Mouse (Mus musculus): Measurements from ENCODE around the gene Mxi1. TPM values are rescaled to one million over a fixed set of nuclear protein-coding genes. Genes with fewer than 3 reads are reported as not detected.
A peak's percentile ranks its signal among the peaks of the same experiment; 100 is the strongest.

Mxi1 gene
- 28.6 and 31.3 TPM in 2 replicates for polyA plus RNA-seq (2015; fragmentation: Nextera tagmentation; extraction: Ambion mirVana)

DNA sequence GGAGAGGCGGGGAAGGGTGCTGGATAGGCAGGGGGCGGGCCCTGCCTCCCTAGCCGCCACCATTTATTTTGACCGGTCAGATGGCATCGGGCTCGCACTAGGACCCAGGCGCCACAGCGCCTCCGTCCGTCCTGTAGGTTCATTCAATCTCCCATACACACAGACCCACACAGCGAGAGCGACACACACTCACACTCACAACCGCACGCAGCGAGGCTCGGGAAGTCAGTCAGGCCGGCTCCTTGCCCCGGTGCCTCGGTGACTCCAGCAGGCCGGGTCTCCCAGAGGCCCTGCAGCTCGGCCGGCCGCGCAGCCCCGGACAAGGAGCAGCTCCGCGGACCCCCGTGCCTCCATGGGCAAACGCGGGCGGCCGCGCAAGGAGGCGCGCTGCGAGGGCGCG, at the start of gene Mxi1:
Mxi1 (plus strand) TSS at position 171 of the 400 bp plus-strand sequence.
- DNase-seq (ENCODE audit: low spot score) = peak; percentile 87
- no peaks in the 10 kb centered on the region for H3K27me3 ChIP-seq (ENCODE audit: control insufficient read depth, insufficient read depth, low read length)
- no peaks in the 10 kb centered on the region for H3K36me3 ChIP-seq (ENCODE audit: control insufficient read depth, insufficient read depth, low read length)
- peak within 1 kb of the TSS; percentile 83 for H3K4me3 ChIP-seq (ENCODE audit: low read depth, low read length)
- TF ChIP-seq CTCF (IDR thresholded peaks at IDR 0.05; ENCODE audit: low read depth) (peak; percentile 61), EP300 (optimal IDR thresholded peaks at IDR 0.05) (no peak)
- no peaks in the 10 kb centered on the region for H3K9me3 ChIP-seq (ENCODE audit: control insufficient read depth, low read length)
- under 1% methylated on average over 38 of the region's 38 CpGs for WGBS
- peaks cover 6% of the 10 kb centered on the region; the same call in 1 of the 2 replicates for H3K4me1 ChIP-seq (replicated peaks; ENCODE audit: control insufficient read depth, insufficient read depth)
- H3K27ac ChIP-seq (replicated peaks) = peak within 1 kb of the TSS; percentile 100
- ATAC-seq (ENCODE audit: low FRiP score, low TSS enrichment) = peak; percentile 35
- peak within 1 kb of the TSS; percentile 95 for H3K9ac ChIP-seq (ENCODE audit: low read length)
- peak within 1 kb of the TSS; percentile 99 for H3K4me2 ChIP-seq (replicated peaks; ENCODE audit: low read depth)

DNA sequence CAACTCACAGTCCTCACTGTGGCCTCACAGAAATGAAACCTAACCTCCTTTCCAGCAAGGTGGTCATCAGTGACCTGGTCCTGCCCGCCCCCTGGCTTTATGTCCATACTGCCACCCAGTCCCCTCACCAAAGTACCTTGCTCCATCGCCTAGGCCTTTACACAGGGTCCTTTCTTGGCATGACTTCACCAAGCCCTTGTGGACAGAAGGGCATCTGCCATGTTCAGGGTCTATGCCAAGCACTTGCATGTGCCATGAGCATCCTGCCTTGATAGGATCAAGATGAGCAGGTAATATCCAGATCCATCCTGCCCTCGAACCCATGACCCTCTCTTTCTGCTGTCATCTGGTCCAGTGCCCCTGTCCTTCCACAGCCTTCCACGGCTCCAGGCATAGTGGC, 49.5 kb upstream of the Mxi1 start:
- Histone ChIP-seq H3K4me2 (replicated peaks; ENCODE audit: low read depth) (no peak overlapping the region), H3K4me3 (ENCODE audit: low read depth, low read length) (no peak overlapping the region), H3K4me1 (replicated peaks; ENCODE audit: control insufficient read depth, insufficient read depth) (no peaks in the 10 kb centered on the region), H3K9me3 (ENCODE audit: control insufficient read depth, low read length) (no peaks in the 10 kb centered on the region), H3K27me3 (ENCODE audit: control insufficient read depth, insufficient read depth, low read length) (no peaks in the 10 kb centered on the region), H3K27ac (replicated peaks) (no peak overlapping the region), H3K9ac (ENCODE audit: low read length) (no peak overlapping the region), H3K36me3 (ENCODE audit: control insufficient read depth, insufficient read depth, low read length) (no peaks in the 10 kb centered on the region)
- WGBS = 94% methylated on average over 4 of the region's 4 CpGs
- TF ChIP-seq CTCF (IDR thresholded peaks at IDR 0.05; ENCODE audit: low read depth) = no peak
- DNase-seq (ENCODE audit: low spot score) = no peak
- ATAC-seq (ENCODE audit: low FRiP score, low TSS enrichment) = no peak

DNA sequence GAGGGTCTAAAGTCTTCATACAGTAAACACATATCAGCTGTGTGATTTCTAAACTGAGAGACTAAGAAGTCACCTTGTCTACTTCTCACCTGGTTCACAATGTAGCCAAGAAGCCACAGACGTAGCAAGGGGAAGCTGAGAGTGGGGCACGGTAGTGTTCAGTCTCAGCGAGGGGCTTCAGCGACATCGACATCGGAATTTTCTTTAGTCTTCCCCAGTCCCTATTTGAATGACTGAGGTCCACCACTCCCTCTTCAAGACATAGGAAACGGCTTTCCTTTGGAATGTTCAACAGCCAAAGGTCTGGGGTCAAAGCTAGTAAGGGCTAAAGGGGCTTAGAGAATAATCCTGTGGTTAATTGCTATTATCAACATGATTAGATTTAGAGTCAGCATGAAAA, 48.3 kb upstream of the Mxi1 start:
- 70% methylated on average over 7 of the region's 7 CpGs for WGBS
- ATAC-seq (ENCODE audit: low FRiP score, low TSS enrichment) = no peak
- TF ChIP-seq CTCF (IDR thresholded peaks at IDR 0.05; ENCODE audit: low read depth) (no peak), EP300 (optimal IDR thresholded peaks at IDR 0.05) (no peak)

GRCm38 (mm10) chr19:53263859-53264733, 46.2 kb upstream of the Mxi1 start:
- no peak for TF ChIP-seq CTCF (IDR thresholded peaks at IDR 0.05; ENCODE audit: low read depth)
- Histone ChIP-seq H3K27me3 (ENCODE audit: control insufficient read depth, insufficient read depth, low read length) (no peaks in the 10 kb centered on the region), H3K27ac (replicated peaks) (no peak overlapping the region), H3K36me3 (ENCODE audit: control insufficient read depth, insufficient read depth, low read length) (no peaks in the 10 kb centered on the region), H3K4me2 (replicated peaks; ENCODE audit: low read depth) (no peak overlapping the region), H3K9me3 (ENCODE audit: control insufficient read depth, low read length) (no peaks in the 10 kb centered on the region), H3K9ac (ENCODE audit: low read length) (no peak overlapping the region), H3K4me3 (ENCODE audit: low read depth, low read length) (no peak overlapping the region), H3K4me1 (replicated peaks; ENCODE audit: control insufficient read depth, insufficient read depth) (no peaks in the 10 kb centered on the region)
- WGBS = 47% methylated on average over 23 of the region's 23 CpGs
- DNase-seq (ENCODE audit: low spot score) (no peak), ATAC-seq (ENCODE audit: low FRiP score, low TSS enrichment) (no peak)

More for the DNA sequence above, 48.3 kb upstream of the Mxi1 start:
- Histone ChIP-seq H3K4me2 (replicated peaks; ENCODE audit: low read depth) (no peak overlapping the region), H3K4me1 (replicated peaks; ENCODE audit: control insufficient read depth, insufficient read depth) (no peaks in the 10 kb centered on the region), H3K9ac (ENCODE audit: low read length) (no peak overlapping the region), H3K36me3 (ENCODE audit: control insufficient read depth, insufficient read depth, low read length) (no peaks in the 10 kb centered on the region), H3K27me3 (ENCODE audit: control insufficient read depth, insufficient read depth, low read length) (no peaks in the 10 kb centered on the region), H3K4me3 (ENCODE audit: low read depth, low read length) (no peak overlapping the region), H3K9me3 (ENCODE audit: control insufficient read depth, low read length) (no peaks in the 10 kb centered on the region), H3K27ac (replicated peaks) (no peak overlapping the region)
- DNase-seq (ENCODE audit: low spot score) = no peak

GRCm38 (mm10) chr19:53264821-53265727, 45.2 kb upstream of the Mxi1 start:
- DNase-seq (ENCODE audit: low spot score) (no peak), ATAC-seq (ENCODE audit: low FRiP score, low TSS enrichment) (0 out of 2 replicates have a peak, but pooled peaks have one; percentile 27)
- H3K36me3 ChIP-seq (ENCODE audit: control insufficient read depth, insufficient read depth, low read length) = no peaks in the 10 kb centered on the region
- H3K9me3 ChIP-seq (ENCODE audit: control insufficient read depth, low read length) = no peaks in the 10 kb centered on the region
- H3K4me3 ChIP-seq (ENCODE audit: low read depth, low read length) = no peak overlapping the region
- 53% methylated on average over 12 of the region's 12 CpGs for WGBS
- H3K4me2 ChIP-seq (replicated peaks; ENCODE audit: low read depth) = no peak overlapping the region
- H3K4me1 ChIP-seq (replicated peaks; ENCODE audit: control insufficient read depth, insufficient read depth) = no peaks in the 10 kb centered on the region
- H3K9ac ChIP-seq (ENCODE audit: low read length) = no peak overlapping the region
- no peak overlapping the region for H3K27ac ChIP-seq (replicated peaks)
- no peak for TF ChIP-seq EP300 (optimal IDR thresholded peaks at IDR 0.05)
- no peak for TF ChIP-seq CTCF (IDR thresholded peaks at IDR 0.05; ENCODE audit: low read depth)
- no peaks in the 10 kb centered on the region for H3K27me3 ChIP-seq (ENCODE audit: control insufficient read depth, insufficient read depth, low read length)
